Mouse (Mus musculus): ENCODE measurements around the gene Glrp1. TPM values are rescaled to one million over a fixed set of nuclear protein-coding genes. Genes with fewer than 3 reads are reported as not detected.

The Glrp1 gene
- not detected for total RNA-seq (2021)
- long read RNA-seq: 0 reads

DNA sequence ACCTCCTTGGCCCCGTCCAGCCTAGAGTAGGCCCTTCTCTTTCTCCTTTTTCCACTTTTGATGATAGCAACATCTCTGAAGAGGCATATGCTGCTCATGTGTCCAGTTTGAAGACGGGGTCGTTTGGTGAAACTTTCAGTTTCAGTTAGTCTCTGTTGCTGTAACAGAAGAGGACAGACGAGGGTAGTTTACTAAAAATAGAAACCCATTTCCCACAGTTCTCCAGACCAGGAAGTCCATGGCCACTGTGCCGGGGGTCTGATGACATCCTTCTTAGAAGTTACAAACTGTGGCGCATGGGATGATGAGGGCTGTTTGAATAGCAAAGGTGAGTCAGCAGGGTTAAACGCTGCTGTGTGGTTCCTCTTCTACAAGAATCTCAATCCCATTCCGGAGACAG is at the start of gene Glrp1:
Glrp1 (minus strand) TSS at position 278 of the 400 bp plus-strand sequence.
- no peak for DNase-seq (ENCODE audit: low spot score in 2 of 2)

DNA sequence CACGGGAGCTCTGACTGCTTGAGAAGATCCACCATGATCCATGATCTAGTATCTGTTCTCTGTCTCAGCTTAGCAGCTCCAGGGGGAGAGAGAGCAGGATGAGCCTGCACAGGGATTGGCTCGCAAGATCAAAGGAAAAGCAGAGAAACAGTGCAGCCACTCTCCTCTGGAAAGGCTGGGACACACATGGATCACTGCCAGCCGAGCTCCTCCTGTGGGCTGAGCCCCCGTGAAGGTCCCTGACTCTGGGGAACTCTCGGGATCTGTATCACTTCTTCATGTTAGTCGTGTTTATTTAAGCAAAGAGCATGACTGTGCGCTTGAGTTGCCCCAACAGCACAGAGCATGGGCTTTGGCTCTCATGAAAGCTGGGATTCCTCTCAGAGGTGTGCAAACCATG is 49.4 kb upstream of the Glrp1 start:
- no peak for DNase-seq (ENCODE audit: low spot score in 2 of 2)

- no peak for DNase-seq (ENCODE audit: low spot score in 2 of 2)
Measured at GRCm38 (mm10) chr1:88558793-88559192, 48.9 kb upstream of the Glrp1 start.

- DNase-seq (ENCODE audit: low spot score in 2 of 2): no peak
Measured at GRCm38 (mm10) chr1:88556401-88556800, 46.5 kb upstream of the Glrp1 start.

DNA sequence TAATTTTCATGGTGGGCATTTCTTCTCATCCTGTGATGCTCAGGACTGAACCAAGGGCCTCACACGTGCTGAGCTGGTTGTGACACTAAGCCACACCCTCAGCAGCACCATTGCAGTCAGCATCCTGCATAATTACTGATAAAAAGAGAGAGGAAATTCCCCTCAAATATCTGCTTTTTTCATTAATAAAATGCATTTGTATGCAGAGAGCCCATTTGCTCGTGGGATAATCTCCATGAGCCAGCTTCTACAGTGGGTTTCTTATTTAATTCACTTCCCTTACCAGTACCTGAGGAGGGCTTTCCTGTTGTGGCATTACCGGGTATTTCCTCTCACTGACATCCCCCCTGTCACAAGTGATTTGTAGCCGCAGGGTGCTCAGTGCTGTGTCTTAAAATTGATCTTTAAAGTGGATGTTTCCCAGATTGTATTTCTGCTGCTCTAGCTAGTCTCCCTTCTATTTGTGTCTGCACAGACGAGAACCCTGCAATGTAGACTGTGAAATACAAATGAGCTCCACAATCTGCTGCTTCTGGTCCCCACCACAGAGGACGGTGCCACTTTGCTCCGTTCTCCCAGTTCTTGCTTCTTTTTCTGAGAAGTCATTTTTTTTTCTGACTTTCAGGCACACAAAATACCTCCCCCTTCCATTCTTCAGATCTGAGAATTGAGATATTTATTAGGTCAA is 43.8 kb upstream of the Glrp1 start:
- no peak for DNase-seq (ENCODE audit: low spot score in 2 of 2)

DNA sequence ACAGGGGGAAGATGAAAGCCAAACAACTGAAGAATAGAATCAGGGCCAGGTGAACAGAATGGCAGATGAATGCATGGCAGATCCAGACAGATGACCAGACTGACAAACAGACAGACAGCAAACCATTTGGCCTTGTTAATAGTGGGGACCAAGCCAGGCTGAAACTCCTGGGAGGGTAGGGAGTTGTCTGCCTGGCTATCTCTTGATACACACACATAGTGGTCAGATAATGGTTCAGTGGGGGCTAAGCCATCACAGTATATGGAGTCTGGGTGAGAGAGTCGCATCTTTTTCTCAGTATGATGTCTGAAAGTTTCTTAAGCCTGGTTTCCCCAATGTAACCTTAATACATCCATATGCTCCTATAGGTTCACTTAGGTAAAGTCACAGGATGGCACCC is 39.4 kb upstream of the Glrp1 start:
- no peak for DNase-seq (ENCODE audit: low spot score in 2 of 2)

- DNase-seq (ENCODE audit: low spot score in 2 of 2): no peak
Measured at GRCm38 (mm10) chr1:88547172-88547571, 37.3 kb upstream of the Glrp1 start.

- DNase-seq (ENCODE audit: low spot score in 2 of 2): no peak
Measured at GRCm38 (mm10) chr1:88543608-88544007, 33.7 kb upstream of the Glrp1 start.

DNA sequence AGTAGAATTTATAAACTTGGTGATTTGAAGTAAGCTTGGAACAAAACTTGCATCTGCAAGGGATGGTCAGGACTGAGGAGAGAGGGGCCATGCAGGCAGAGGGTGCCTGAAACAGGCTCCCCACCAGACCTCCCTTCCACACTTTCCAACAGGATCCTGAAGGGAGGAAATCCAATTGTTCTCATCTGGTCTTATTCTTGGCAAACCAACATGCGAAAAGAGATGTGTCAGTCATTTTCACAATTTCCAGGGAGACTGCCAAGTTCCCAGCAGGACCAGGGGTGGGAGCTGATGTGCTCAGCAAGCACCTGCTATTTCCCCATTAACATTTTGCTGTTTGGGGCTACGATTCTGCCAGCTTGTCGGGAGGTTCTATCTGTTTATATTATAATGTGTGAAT is 30.0 kb upstream of the Glrp1 start:
- peak; percentile 38 to 52 for DNase-seq (ENCODE audit: low spot score in 2 of 2)

- no peak for DNase-seq (ENCODE audit: low spot score in 2 of 2)
Measured at GRCm38 (mm10) chr1:88539256-88539655, 29.4 kb upstream of the Glrp1 start.

GRCm38 (mm10) chr1:88536308-88536707 is 26.4 kb upstream of the Glrp1 start:
- DNase-seq (ENCODE audit: low spot score in 2 of 2): no peak

- DNase-seq (ENCODE audit: low spot score in 2 of 2): no peak
Measured at GRCm38 (mm10) chr1:88534091-88534490, 24.2 kb upstream of the Glrp1 start.

GRCm38 (mm10) chr1:88526161-88526560 is 16.3 kb upstream of the Glrp1 start:
- no peak for DNase-seq (ENCODE audit: low spot score in 2 of 2)

- no peak for DNase-seq (ENCODE audit: low spot score in 2 of 2)
Measured at GRCm38 (mm10) chr1:88525622-88526021, 15.8 kb upstream of the Glrp1 start.

GRCm38 (mm10) chr1:88521170-88521747 is 11.4 kb upstream of the Glrp1 start:
- DNase-seq (ENCODE audit: low spot score in 2 of 2): no peak

DNA sequence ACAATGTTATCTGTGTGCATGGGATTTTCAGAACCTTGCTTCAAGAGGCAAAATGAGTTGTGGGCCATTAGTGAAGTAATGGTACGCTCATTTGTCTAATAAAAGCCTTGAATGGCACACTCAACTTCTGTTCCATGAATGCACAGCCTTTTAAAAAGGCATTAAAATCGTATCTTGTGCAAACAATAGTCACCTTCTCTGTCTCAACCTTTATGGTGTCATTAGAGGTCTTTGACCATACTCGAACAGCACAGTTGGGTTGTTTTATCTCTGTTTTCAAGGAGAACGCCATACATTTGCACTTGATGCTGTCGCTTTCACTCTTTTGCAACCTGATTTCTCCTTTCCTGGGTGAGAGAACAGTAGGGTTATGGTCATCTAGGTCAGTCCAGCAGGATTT is 3.7 kb upstream of the Glrp1 start:
- no peak for DNase-seq (ENCODE audit: low spot score in 2 of 2)

DNA sequence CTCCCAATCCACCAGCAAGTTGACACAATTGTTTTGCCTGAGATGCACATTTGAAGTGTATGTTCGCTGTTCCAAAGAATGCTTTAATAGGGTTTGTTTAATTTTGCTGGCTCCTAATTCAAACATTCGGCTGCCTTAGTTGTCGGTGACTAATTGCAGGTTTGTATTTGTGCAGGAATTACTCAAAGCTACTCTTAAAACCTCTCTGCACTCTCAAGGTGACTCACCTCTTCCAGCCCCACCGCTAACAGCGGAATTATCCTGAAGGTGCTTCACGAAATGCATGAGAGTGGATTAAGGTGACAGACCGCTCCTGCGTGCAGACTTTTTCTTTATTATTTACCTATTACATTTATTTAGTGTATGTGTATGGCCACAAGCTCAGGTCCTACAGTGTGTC is 2.0 kb downstream of the Glrp1 start:
- DNase-seq (ENCODE audit: low spot score in 2 of 2): no peak

- no peak for DNase-seq (ENCODE audit: low spot score in 2 of 2)
Measured at GRCm38 (mm10) chr1:88507214-88507613, 2.7 kb downstream of the Glrp1 start.

- no peak for DNase-seq (ENCODE audit: low spot score in 2 of 2)
Measured at GRCm38 (mm10) chr1:88506412-88506811, 3.5 kb downstream of the Glrp1 start.

DNA sequence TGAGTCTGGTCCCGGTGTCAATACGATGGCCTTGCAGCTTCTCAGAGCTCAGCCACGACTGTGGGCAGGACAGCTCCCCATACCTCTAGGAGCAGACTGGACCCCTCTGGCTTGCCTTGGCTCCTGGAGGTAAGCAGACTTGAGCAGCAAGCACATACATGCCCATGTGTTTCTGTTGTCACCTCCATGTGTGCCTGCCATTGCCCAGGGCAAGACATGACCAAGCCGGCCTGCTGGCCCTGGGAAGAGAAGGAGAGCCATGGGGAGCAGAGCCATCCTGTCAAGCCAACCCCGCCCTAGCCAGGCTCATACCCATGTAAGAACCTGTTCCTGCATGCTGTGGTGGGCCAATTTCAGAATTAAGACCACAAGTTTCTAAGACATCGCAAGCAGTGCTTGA is 4.2 kb downstream of the Glrp1 start:
- no peak for DNase-seq (ENCODE audit: low spot score in 2 of 2)

DNA sequence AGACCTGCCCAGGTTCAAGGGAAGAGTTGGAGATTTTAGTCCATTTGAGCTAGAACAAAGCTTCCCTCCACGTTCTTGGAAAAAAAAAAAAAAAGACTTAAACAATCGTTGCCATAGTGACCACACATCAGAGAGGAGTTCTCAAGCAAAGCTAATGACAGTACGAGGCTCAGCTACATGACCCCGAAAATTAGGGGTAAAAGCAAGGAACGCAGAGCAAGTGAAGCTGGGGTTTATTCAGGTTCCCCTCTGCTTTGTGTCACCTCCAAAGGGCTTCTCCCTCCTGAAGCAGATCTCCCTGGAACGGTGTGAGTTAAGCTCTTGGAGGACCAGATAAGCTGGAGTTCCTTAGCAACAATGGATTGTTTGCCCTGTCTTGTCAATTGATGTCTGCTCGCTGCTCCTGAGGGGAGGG is 5.3 kb downstream of the Glrp1 start:
- no peak for DNase-seq (ENCODE audit: low spot score in 2 of 2)

- no peak for DNase-seq (ENCODE audit: low spot score in 2 of 2)
Measured at GRCm38 (mm10) chr1:88502822-88503221, 7.0 kb downstream of the Glrp1 start.

- DNase-seq (ENCODE audit: low spot score in 2 of 2): no peak
Measured at GRCm38 (mm10) chr1:88499230-88499737, 10.6 kb downstream of the Glrp1 start.

All from layer of hippocampus, adult 18-20 months (tissue).